Mouse (Mus musculus): Measurements from ENCODE around the gene 1700017N19Rik.

1700017N19Rik gene

GRCm38 (mm10) chr10:100661970-100662590 lies 71.8 kb downstream of the 1700017N19Rik start:
- DNase-seq (ENCODE audit: low read depth, low spot score) = no peak

Measured in A20 (cell line).